Mouse (Mus musculus) kidney, embryonic 15.5 days (tissue): ENCODE measurements around the gene Gm1113. TPM values are rescaled to one million over a fixed set of nuclear protein-coding genes. Genes with fewer than 3 reads are reported as not detected.
A peak's percentile ranks its signal among the peaks of the same experiment; 100 is the strongest.

Source experiments
- ATAC-seq: fragments of 200-750 bp; cut with Nextera tagmentation; replicated peaks from 2 replicates; pipeline ENCODE4 v1.8.0; 2017; ENCODE audit warnings: moderate TSS enrichment; ENCODE audit not compliant: low FRiP score
- H3K27ac ChIP-seq: fragments of 300-500 bp; sonication (generic); 2 replicates; pipeline ENCODE4 v1.5.1; 2015; ENCODE audit warnings: mild to moderate bottlenecking, inconsistent platforms
- H3K27me3 ChIP-seq: fragments of 300-500 bp; sonication (generic); 2 replicates; pipeline ENCODE4 v1.6.1; 2015; ENCODE audit warnings: inconsistent platforms
- H3K36me3 ChIP-seq: fragments of 300-500 bp; sonication (generic); 2 replicates; pipeline ENCODE4 v1.6.1; 2015; ENCODE audit warnings: inconsistent platforms
- H3K4me1 ChIP-seq: fragments of 300-500 bp; sonication (generic); 2 replicates; pipeline ENCODE4 v1.6.1; 2015; ENCODE audit warnings: inconsistent platforms
- H3K4me2 ChIP-seq: fragments of 300-500 bp; sonication (generic); 2 replicates; pipeline ENCODE4 v1.6.1; 2015; ENCODE audit warnings: moderate library complexity, mild to moderate bottlenecking, inconsistent platforms
- H3K4me3 ChIP-seq: fragments of 300-500 bp; sonication (generic); replicated peaks from 2 replicates; pipeline ENCODE4 v1.5.1; 2015; ENCODE audit warnings: mild to moderate bottlenecking, inconsistent platforms
- H3K9ac ChIP-seq: fragments of 300-500 bp; sonication (generic); 2 replicates; pipeline ENCODE4 v1.6.1; 2015; ENCODE audit warnings: mild to moderate bottlenecking, inconsistent platforms
- H3K9me3 ChIP-seq: fragments of 300-500 bp; sonication (generic); replicated peaks from 2 replicates; pipeline ENCODE4 v1.6.1; 2016; ENCODE audit warnings: inconsistent platforms
- WGBS: fragments of 180-500 bp; shearing (Covaris S2); methylation state at CpG from one replicate; pipeline ENCODE4 v1.1.7; 2015; ENCODE audit warnings: mixed read lengths; 5-methylcytosine and 5-hydroxymethylcytosine counted together
- polyA plus RNA-seq: library from polyadenylated mRNA; unstranded; fragments of >200 nt; fragmentation: Nextera tagmentation; extraction: Ambion mirVana; gene quantifications from 2 replicates; pipeline ENCODE4 v1.2.1, GENCODE M21; 2015

The Gm1113 gene
- polyA plus RNA-seq, 1 experiment from 2014 or later: not detected

DNA sequence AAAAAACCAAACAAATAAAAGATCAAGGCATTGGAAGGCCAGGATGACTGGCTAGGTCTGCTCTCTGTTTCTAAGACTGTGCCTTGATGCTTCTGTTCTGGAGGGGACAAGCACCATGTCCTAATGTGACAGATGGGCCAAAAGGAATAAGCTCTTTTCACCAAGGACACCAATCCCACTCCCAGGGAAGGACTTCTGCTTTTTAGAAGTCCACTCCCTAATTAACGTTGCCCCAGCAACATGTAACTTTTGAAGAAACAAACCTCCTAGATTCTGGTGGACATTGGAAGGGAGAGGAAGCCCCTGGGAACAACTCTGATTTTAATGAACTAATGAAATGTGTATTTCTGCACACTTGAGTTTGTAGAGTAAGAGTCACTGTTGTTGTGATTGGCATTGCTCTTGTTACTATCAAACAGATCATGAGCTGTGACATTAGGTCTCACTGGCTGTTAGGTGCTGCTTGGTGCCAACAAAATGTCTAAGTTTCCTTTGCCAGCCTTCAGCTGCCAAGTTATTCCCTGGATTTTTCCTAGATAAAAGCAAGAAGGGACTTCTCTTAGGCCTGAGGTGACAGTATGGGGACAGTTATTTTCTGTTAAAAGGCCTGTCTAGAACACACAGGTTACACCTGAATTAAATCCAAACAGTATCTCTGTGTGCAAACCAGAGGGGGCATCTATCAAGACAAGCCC, 4.9 kb upstream of the Gm1113 start:
- WGBS: 71% methylated on average over 1 of the region's 1 CpGs
- Histone ChIP-seq H3K4me2 (no peak overlapping the region), H3K9me3 (no peaks in the 10 kb centered on the region), H3K27me3 (peaks cover 3% of the 10 kb centered on the region; the same call in 1 of the 2 replicates), H3K27ac (no peak overlapping the region), H3K4me3 (no peak overlapping the region), H3K9ac (no peak overlapping the region), H3K4me1 (peaks cover 15% of the 10 kb centered on the region), H3K36me3 (no peaks in the 10 kb centered on the region)
- no peak for ATAC-seq

DNA sequence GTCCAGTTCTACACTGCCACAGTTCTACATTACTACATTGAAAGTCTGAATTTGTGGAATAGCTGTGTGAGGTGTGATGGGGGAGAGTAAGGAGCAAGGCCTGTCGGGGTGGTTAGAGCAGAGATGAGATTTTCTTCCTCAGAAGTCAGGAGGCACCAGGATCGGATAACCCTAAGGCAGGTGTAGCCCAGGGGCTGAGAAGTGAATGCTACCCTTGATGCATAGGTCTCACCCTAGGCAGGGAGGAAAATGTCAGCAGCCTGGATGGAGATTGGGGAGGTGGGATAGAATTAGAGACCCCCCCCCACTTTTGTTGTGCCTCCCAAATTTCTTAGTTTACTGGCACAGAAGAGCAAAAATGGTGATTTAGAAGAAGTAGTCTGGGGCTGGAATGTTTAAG, 4.2 kb upstream of the Gm1113 start:
- Histone ChIP-seq H3K4me3 (no peak overlapping the region), H3K27me3 (peaks cover 3% of the 10 kb centered on the region; the same call in 1 of the 2 replicates), H3K36me3 (no peaks in the 10 kb centered on the region), H3K27ac (no peak overlapping the region), H3K9me3 (no peaks in the 10 kb centered on the region), H3K9ac (no peak overlapping the region), H3K4me1 (peaks cover 15% of the 10 kb centered on the region), H3K4me2 (no peak overlapping the region)
- WGBS: 62% methylated on average over 2 of the region's 2 CpGs
- ATAC-seq: no peak

DNA sequence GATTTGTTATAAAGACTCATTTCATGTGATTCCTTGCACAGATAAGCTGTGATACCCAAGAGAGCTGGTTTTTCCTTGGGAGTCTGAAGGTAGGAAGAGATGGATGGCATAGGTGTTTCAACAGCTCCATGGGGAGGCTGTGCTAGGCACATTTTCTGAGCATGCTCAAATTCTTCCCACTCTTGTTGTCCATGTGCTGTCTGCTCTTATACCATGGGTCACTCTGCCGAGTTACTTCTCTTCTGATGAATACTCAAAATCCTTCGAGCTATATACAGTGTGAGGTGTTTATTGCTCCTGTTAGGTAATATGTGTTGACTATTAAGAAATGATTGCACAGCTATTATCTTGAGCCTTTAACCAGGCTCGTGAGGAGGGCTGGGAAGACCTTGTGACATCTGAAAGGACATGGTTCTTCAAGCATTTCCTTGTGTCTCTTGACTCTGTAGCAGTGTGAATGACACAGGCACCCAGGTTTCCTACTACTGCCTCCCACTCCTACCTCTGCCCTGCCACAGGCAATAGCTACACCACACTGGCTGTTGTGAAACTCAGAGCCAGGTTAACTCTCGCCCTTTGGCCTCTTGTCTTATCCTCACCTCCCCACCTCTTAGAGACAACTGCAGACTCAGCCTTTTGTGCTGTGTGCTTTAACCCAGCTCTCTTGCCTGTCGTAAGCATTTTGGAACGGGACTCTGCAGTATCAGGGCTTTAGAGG, 2.7 kb upstream of the Gm1113 start:
- Histone ChIP-seq H3K4me2 (no peak overlapping the region), H3K36me3 (no peaks in the 10 kb centered on the region), H3K9me3 (no peaks in the 10 kb centered on the region), H3K4me3 (no peak overlapping the region), H3K4me1 (peaks cover 15% of the 10 kb centered on the region), H3K9ac (no peak overlapping the region), H3K27me3 (peaks cover 3% of the 10 kb centered on the region; the same call in 1 of the 2 replicates), H3K27ac (no peak overlapping the region)
- ATAC-seq: peak; percentile 10; the same call in 1 of the 2 replicates
- 72% methylated on average over 6 of the region's 6 CpGs for WGBS

DNA sequence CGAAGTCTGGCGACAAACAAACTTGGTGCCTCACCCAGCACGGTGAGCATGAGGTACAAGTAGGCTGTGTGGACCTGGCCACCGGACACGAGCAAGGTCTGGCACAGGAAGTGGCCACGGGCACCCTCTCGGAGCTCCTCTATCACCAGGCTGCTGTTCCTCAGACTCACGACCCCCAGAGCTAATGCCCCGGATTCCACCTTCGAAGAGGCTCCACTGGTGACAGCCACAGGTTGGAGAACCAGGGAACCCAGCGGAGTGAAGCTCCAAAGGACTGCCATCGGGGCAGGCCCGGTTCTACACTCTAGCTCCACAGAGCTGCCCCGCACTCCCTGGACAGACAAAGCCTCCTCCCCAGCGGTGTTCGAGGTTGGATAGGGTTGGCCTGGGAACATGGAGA, 1.4 kb downstream of the Gm1113 start:
- Histone ChIP-seq H3K4me3 (no peak overlapping the region), H3K4me1 (peaks cover 6% of the 10 kb centered on the region), H3K27me3 (0 out of 2 replicates have a peak, but pooled peaks cover 5% of the 10 kb centered on the region), H3K36me3 (no peaks in the 10 kb centered on the region), H3K9me3 (no peaks in the 10 kb centered on the region), H3K4me2 (no peak overlapping the region), H3K27ac (no peak overlapping the region), H3K9ac (no peak overlapping the region)
- 93% methylated on average over 16 of the region's 16 CpGs for WGBS
- ATAC-seq: no peak

DNA sequence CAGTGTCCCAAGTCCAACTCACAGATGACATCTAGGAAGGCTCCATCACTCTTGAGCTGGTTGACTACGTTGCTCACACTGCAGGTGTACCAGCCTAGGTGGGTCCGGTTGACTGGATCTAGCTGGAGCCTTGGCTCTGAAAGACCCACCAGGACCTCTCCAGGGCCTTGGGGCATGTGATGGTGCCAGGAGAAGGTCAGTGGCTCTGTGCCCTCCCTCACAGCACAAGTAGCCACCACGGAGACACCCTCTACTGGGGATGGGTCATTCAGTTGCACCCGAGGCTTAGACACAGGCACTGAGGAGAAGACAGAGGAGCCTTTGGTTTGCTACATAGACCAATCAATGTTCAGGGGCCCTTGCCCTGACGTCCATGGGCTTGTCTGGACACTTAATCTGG, 1.9 kb downstream of the Gm1113 start:
- 89% methylated on average over 5 of the region's 5 CpGs for WGBS
- H3K36me3 ChIP-seq: no peaks in the 10 kb centered on the region
- H3K4me3 ChIP-seq: no peak overlapping the region
- no peaks in the 10 kb centered on the region for H3K9me3 ChIP-seq
- 0 out of 2 replicates have a peak, but pooled peaks cover 5% of the 10 kb centered on the region for H3K27me3 ChIP-seq
- no peak overlapping the region for H3K27ac ChIP-seq
- no peak overlapping the region for H3K4me2 ChIP-seq
- no peak for ATAC-seq
- H3K9ac ChIP-seq: no peak overlapping the region
- H3K4me1 ChIP-seq: peaks cover 2% of the 10 kb centered on the region

DNA sequence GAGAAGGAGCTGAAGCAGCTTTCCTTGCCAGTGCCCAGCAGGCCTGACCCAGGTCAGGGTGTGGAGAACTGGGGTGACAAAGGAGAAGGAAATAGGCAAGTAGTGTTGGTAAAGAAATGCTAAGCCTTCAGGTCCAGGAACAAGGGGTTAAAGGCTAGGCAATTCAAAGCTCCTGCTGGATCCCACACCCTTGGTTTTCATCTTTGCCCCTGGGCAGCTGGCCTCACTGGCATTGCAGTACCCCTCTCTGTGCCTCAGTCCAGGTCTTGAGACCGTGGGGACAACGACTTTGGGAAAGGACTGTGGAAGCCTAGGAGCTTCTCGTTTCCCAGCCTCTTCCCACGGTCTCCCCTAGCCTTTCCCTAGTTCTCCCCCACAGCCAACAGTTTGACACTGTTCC, 4.2 kb downstream of the Gm1113 start:
- H3K9me3 ChIP-seq: no peaks in the 10 kb centered on the region
- H3K27ac ChIP-seq: no peak overlapping the region
- no peak overlapping the region for H3K9ac ChIP-seq
- H3K36me3 ChIP-seq: no peaks in the 10 kb centered on the region
- no peak overlapping the region for H3K4me3 ChIP-seq
- WGBS: 85% methylated on average over 4 of the region's 4 CpGs
- no peak for ATAC-seq
- H3K4me1 ChIP-seq: no peaks in the 10 kb centered on the region
- 0 out of 2 replicates have a peak, but pooled peaks cover 5% of the 10 kb centered on the region for H3K27me3 ChIP-seq
- no peak overlapping the region for H3K4me2 ChIP-seq

DNA sequence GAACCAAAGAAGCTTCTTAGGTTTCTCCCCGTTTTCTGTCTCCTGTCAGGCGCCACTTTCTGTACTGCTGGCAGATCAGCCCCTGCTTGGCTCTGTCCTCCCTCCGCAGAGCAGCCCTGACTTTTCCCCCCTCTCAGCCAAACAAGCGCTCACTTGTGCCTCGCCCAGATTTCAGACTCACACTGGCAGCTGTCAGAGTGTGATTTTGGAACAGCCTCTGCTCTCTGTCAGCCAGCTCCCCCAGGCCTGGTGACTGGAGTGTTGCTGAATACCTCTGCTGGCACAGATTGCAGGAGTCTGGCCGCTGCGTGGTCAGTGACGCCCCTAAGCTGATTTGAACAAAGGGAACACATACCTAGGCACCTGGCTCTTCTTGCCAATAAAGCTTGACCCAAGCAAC, 9.8 kb downstream of the Gm1113 start:
- no peak for ATAC-seq
- 56% methylated on average over 8 of the region's 8 CpGs for WGBS
- no peak overlapping the region for H3K27ac ChIP-seq
- H3K4me2 ChIP-seq: no peak overlapping the region
- H3K9me3 ChIP-seq: no peaks in the 10 kb centered on the region
- H3K4me3 ChIP-seq: no peak overlapping the region
- H3K36me3 ChIP-seq: peaks cover 13% of the 10 kb centered on the region; the same call in 1 of the 2 replicates
- H3K27me3 ChIP-seq: no peaks in the 10 kb centered on the region
- H3K9ac ChIP-seq: no peak overlapping the region
- H3K4me1 ChIP-seq: no peaks in the 10 kb centered on the region

DNA sequence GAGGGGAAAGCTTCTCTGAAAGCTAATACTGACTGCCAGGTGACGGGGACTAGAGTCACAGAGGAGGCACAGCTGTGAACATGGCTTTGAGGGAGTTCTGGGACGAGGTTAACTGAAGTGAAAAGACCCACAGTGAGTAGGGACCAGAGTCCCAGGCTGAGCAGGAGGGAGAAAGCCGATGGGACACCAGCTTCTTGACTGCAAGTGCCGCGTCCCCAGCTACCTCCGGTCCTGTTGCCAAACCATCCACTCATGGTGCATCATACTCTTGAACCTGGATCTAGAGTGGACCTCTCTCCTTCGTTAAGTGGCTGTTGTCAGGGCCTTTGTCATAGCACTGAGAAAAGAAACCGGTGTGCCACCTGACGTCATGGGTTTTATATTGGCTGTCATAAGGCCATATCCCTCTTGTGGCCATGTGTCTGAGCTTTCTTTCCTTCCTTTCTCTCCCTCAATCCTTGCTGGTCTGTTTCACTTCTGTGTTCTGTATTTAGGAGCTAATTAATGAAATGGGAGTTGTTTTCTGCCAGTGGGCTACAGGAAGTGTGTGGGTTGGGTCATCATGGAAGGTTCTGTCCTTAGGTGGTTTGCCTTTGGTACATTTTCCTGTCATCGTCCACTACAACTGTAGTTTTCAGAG, 15.6 kb downstream of the Gm1113 start:
- no peak overlapping the region for H3K9ac ChIP-seq
- no peak overlapping the region for H3K4me3 ChIP-seq
- no peak overlapping the region for H3K27ac ChIP-seq
- no peak for ATAC-seq
- peaks cover 42% of the 10 kb centered on the region for H3K36me3 ChIP-seq
- H3K9me3 ChIP-seq: no peaks in the 10 kb centered on the region
- H3K27me3 ChIP-seq: no peaks in the 10 kb centered on the region
- no peaks in the 10 kb centered on the region for H3K4me1 ChIP-seq
- 85% methylated on average over 10 of the region's 10 CpGs for WGBS
- H3K4me2 ChIP-seq: no peak overlapping the region

DNA sequence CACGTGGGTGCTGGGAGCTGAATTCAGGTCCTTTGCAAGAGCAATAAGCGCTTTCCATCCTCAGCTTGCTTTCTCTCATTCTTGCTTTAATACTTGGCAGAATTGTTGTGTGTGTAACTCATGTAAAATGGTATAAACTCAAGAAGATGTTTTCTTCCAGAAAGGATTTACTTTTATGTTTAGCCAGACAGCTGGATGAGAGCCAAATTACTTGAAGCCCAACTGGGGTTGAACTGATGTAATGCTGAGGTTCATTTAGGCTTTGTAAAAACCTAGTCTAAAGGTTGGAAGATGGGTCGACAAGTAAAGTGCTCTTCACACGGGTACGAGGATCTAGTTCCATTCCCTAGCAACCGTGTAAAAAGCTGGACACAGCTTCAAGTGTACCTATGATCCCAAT, 18.1 kb downstream of the Gm1113 start:
- no peak overlapping the region for H3K9ac ChIP-seq
- H3K9me3 ChIP-seq: no peaks in the 10 kb centered on the region
- no peak overlapping the region for H3K4me3 ChIP-seq
- no peak overlapping the region for H3K27ac ChIP-seq
- peaks cover 36% of the 10 kb centered on the region for H3K36me3 ChIP-seq
- no peak overlapping the region for H3K4me2 ChIP-seq
- WGBS: 81% methylated on average over 6 of the region's 6 CpGs
- no peak for ATAC-seq
- H3K27me3 ChIP-seq: no peaks in the 10 kb centered on the region
- H3K4me1 ChIP-seq: 0 out of 2 replicates have a peak, but pooled peaks cover 3% of the 10 kb centered on the region

DNA sequence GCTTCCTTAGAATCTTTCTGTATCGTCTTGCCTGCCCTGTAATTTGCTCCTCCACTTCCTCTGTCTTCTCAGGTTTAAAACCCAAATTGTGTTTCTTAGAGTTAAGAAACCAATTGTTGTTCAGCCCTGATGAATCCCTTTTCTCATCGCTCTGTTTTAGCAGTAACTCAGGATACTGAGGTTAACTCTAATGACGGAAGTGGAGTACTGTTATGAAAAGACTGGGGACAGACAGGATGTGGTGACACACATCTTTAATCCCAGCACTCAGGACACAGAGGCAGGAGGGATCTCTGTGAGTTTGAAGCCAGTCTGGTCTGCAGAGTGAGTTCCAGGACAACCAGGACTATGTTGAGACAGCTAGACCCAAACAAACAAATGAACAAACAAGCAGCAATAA, 22.6 kb downstream of the Gm1113 start:
- Histone ChIP-seq H3K36me3 (peaks cover 20% of the 10 kb centered on the region; the same call in 1 of the 2 replicates), H3K27me3 (no peaks in the 10 kb centered on the region), H3K9me3 (no peaks in the 10 kb centered on the region), H3K4me1 (peaks cover 11% of the 10 kb centered on the region; the same call in 1 of the 2 replicates), H3K4me3 (no peak overlapping the region), H3K9ac (no peak overlapping the region), H3K27ac (no peak overlapping the region), H3K4me2 (no peak overlapping the region)
- ATAC-seq: no peak
- WGBS: 51% methylated on average over 3 of the region's 3 CpGs

DNA sequence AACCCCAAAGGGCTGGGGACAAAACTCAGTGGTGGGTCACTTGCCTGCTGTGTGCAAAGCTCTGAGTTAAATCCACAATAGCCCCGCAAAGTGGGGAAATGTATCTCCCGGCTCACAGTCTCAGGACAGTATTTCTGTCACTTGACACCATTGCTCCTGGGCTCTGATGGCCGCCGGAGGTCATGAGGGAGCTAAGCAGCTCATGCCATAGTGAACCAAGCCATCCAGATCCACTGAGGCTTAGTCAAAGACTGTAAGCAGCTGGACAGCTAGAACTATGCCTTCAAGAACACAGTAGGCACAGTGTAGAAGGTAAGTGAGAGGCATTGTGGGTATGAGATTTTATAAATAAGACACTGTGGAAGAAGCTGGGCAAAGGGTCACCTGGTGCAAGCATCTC, 23.1 kb downstream of the Gm1113 start:
- H3K4me2 ChIP-seq: no peak overlapping the region
- H3K9me3 ChIP-seq: no peaks in the 10 kb centered on the region
- WGBS: 26% methylated on average over 4 of the region's 4 CpGs
- no peaks in the 10 kb centered on the region for H3K27me3 ChIP-seq
- H3K9ac ChIP-seq: no peak overlapping the region
- ATAC-seq: peak; percentile 82
- peaks cover 15% of the 10 kb centered on the region; the same call in 1 of the 2 replicates for H3K36me3 ChIP-seq
- H3K4me1 ChIP-seq: peaks cover 11% of the 10 kb centered on the region; the same call in 1 of the 2 replicates
- H3K4me3 ChIP-seq: no peak overlapping the region
- no peak overlapping the region for H3K27ac ChIP-seq

DNA sequence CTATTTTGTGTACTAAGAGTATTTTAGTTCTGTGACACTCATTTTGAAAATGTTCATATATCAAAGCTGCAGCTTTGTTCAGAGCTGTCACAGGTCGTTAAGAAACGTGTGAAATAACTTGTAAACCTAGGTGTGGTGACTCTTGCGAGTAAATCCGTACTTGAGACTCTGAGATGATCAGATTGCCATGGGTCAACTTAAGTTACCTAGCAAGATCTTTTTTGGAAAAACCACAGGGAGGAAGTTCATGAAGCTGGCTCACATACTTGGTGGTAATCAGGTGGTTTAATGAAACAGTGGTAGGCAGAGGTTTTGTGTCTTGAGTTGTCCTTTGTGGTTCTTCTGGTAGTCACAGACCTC, 24.4 kb downstream of the Gm1113 start:
- Histone ChIP-seq H3K4me3 (no peak overlapping the region), H3K4me2 (no peak overlapping the region), H3K36me3 (peaks cover 24% of the 10 kb centered on the region), H3K4me1 (peaks cover 11% of the 10 kb centered on the region; the same call in 1 of the 2 replicates), H3K27me3 (no peaks in the 10 kb centered on the region), H3K9me3 (no peaks in the 10 kb centered on the region), H3K9ac (no peak overlapping the region), H3K27ac (no peak overlapping the region)
- WGBS: 34% methylated on average over 4 of the region's 4 CpGs
- no peak for ATAC-seq
